Mouse (Mus musculus) embryonic facial prominence, embryonic 11.5 days (tissue): Measurements from ENCODE around the gene Rab4a. TPM values are rescaled to one million over a fixed set of nuclear protein-coding genes. Genes with fewer than 3 reads are reported as not detected.

Source experiments
- ATAC-seq: fragments of 200-750 bp; cut with Nextera tagmentation; replicated peaks from 2 replicates; pipeline ENCODE4 v1.8.0; 2017; ENCODE audit warnings: low read depth; ENCODE audit not compliant: insufficient number of reproducible peaks, low FRiP score, low TSS enrichment
- DNase-seq: peaks from one replicate; pipeline ENCODE4 v3.0.0-alpha.2; 2015; ENCODE audit warnings: low spot score
- H3K27ac ChIP-seq: fragments of 300-500 bp; sonication (generic); replicated peaks from 2 replicates; pipeline ENCODE4 v1.5.1; 2014; ENCODE audit warnings: mild to moderate bottlenecking, low read depth, low read length, control low read depth
- H3K27me3 ChIP-seq: fragments of 300-500 bp; sonication (generic); 2 replicates; pipeline ENCODE4 v1.6.1; 2014; ENCODE audit warnings: mild to moderate bottlenecking, low read length, moderate library complexity, mixed read lengths; ENCODE audit not compliant: control insufficient read depth, insufficient read depth
- H3K36me3 ChIP-seq: fragments of 300-500 bp; sonication (generic); replicated peaks from 2 replicates; pipeline ENCODE4 v1.6.1; 2014; ENCODE audit warnings: low read depth, mild to moderate bottlenecking, low read length, moderate library complexity, mixed read lengths; ENCODE audit not compliant: control insufficient read depth, insufficient read depth
- H3K4me1 ChIP-seq: fragments of 300-500 bp; sonication (generic); 2 replicates; pipeline ENCODE4 v1.6.1; 2014; ENCODE audit warnings: low read length, mixed read lengths; ENCODE audit not compliant: control insufficient read depth, insufficient read depth
- H3K4me2 ChIP-seq: fragments of 300-500 bp; sonication (generic); 2 replicates; pipeline ENCODE4 v1.6.1; 2014; ENCODE audit warnings: low read depth, mild to moderate bottlenecking, control low read depth, low read length, moderate library complexity
- H3K4me3 ChIP-seq: fragments of 300-500 bp; sonication (generic); 2 replicates; pipeline ENCODE4 v1.5.1; 2014; ENCODE audit warnings: low read depth, low read length, control low read depth
- H3K9ac ChIP-seq: fragments of 300-500 bp; sonication (generic); replicated peaks from 2 replicates; pipeline ENCODE4 v1.6.1; 2014; ENCODE audit warnings: mild to moderate bottlenecking, control low read depth, low read length
- H3K9me3 ChIP-seq: fragments of 300-500 bp; sonication (generic); replicated peaks from 2 replicates; pipeline ENCODE4 v1.6.1; 2016; ENCODE audit warnings: mild to moderate bottlenecking, low read length, inconsistent platforms, mixed read lengths; ENCODE audit not compliant: control insufficient read depth
- WGBS: fragments of 180-500 bp; shearing (Covaris S2); extraction: QIAGEN DNeasy Blood & Tissue Kit; methylation state at CpG from one replicate; pipeline ENCODE4 v1.1.7; 2014; 5-methylcytosine and 5-hydroxymethylcytosine counted together
- polyA plus RNA-seq: library from polyadenylated mRNA; unstranded; fragments of >200 nt; fragmentation: Nextera tagmentation; extraction: Ambion mirVana; gene quantifications from 2 replicates; pipeline ENCODE4 v1.2.1, GENCODE M21; 2014

Rab4a gene
- polyA plus RNA-seq, 1 experiment from 2014 or later, result 56.7 TPM

- Histone ChIP-seq H3K27ac (no peak overlapping the region), H3K4me3 (no peak overlapping the region), H3K4me2 (no peak overlapping the region), H3K27me3 (no peaks in the 10 kb centered on the region; the same call in 1 of the 2 replicates), H3K9ac (no peak overlapping the region), H3K36me3 (no peaks in the 10 kb centered on the region), H3K9me3 (no peaks in the 10 kb centered on the region), H3K4me1 (no peaks in the 10 kb centered on the region)
- DNase-seq (no peak), ATAC-seq (0 out of 2 replicates have a peak, but pooled peaks have one; percentile 32)
- 69% methylated on average over 8 of the region's 8 CpGs for WGBS
These were observed 24.5 kb upstream of the Rab4a start for GRCm38 (mm10) chr8:123781256-123781655.

- Histone ChIP-seq H3K9ac (no peak overlapping the region), H3K27ac (no peak overlapping the region)
- WGBS, result 12% methylated on average over 6 of the region's 6 CpGs
These were observed 22.1 kb upstream of the Rab4a start for GRCm38 (mm10) chr8:123783525-123784249.

GRCm38 (mm10) chr8:123786166-123786565 lies 19.6 kb upstream of the Rab4a start:
- no peak for ATAC-seq
- no peak overlapping the region for H3K4me2 ChIP-seq
- no peak overlapping the region for H3K9ac ChIP-seq
- H3K4me1 ChIP-seq, result no peaks in the 10 kb centered on the region
- WGBS, result 72% methylated on average over 6 of the region's 6 CpGs
- DNase-seq, result no peak
- no peaks in the 10 kb centered on the region; the same call in 1 of the 2 replicates for H3K27me3 ChIP-seq
- H3K27ac ChIP-seq, result no peak overlapping the region
- H3K36me3 ChIP-seq, result no peaks in the 10 kb centered on the region
- H3K4me3 ChIP-seq, result no peak overlapping the region
- H3K9me3 ChIP-seq, result no peaks in the 10 kb centered on the region

More at GRCm38 (mm10) chr8:123783525-123784249, 22.1 kb upstream of the Rab4a start:
- ATAC-seq (peak; percentile 80), DNase-seq (peak; percentile 91)
- H3K4me1 ChIP-seq, result no peaks in the 10 kb centered on the region
- H3K4me2 ChIP-seq, result no peak overlapping the region
- no peaks in the 10 kb centered on the region; the same call in 1 of the 2 replicates for H3K27me3 ChIP-seq
- no peaks in the 10 kb centered on the region for H3K36me3 ChIP-seq
- no peak overlapping the region for H3K4me3 ChIP-seq
- H3K9me3 ChIP-seq, result no peaks in the 10 kb centered on the region

- Histone ChIP-seq H3K27me3 (no peaks in the 10 kb centered on the region; the same call in 1 of the 2 replicates), H3K4me3 (no peak overlapping the region), H3K36me3 (no peaks in the 10 kb centered on the region), H3K9me3 (no peaks in the 10 kb centered on the region), H3K27ac (no peak overlapping the region), H3K9ac (no peak overlapping the region), H3K4me2 (no peak overlapping the region), H3K4me1 (no peaks in the 10 kb centered on the region)
- WGBS, result 73% methylated on average over 5 of the region's 6 CpGs
- no peak for DNase-seq
- no peak for ATAC-seq
These were observed 19.1 kb upstream of the Rab4a start for GRCm38 (mm10) chr8:123786644-123787043.

GRCm38 (mm10) chr8:123787254-123787897 lies 18.4 kb upstream of the Rab4a start:
- no peak overlapping the region for H3K27ac ChIP-seq
- no peaks in the 10 kb centered on the region; the same call in 1 of the 2 replicates for H3K27me3 ChIP-seq
- no peaks in the 10 kb centered on the region for H3K36me3 ChIP-seq
- no peaks in the 10 kb centered on the region for H3K4me1 ChIP-seq
- no peak overlapping the region for H3K4me2 ChIP-seq
- WGBS, result 54% methylated on average over 21 of the region's 21 CpGs
- H3K4me3 ChIP-seq, result no peak overlapping the region
- ATAC-seq, result no peak
- H3K9me3 ChIP-seq, result no peaks in the 10 kb centered on the region
- DNase-seq, result no peak
- H3K9ac ChIP-seq, result no peak overlapping the region

- WGBS, result 55% methylated on average over 14 of the region's 14 CpGs
- DNase-seq (no peak), ATAC-seq (no peak)
- no peak overlapping the region for H3K4me2 ChIP-seq
- no peaks in the 10 kb centered on the region for H3K9me3 ChIP-seq
- H3K9ac ChIP-seq, result no peak overlapping the region
- H3K4me1 ChIP-seq, result no peaks in the 10 kb centered on the region
- no peaks in the 10 kb centered on the region; the same call in 1 of the 2 replicates for H3K27me3 ChIP-seq
- no peak overlapping the region for H3K4me3 ChIP-seq
- no peaks in the 10 kb centered on the region for H3K36me3 ChIP-seq
- H3K27ac ChIP-seq, result no peak overlapping the region
These were observed 17.2 kb upstream of the Rab4a start for GRCm38 (mm10) chr8:123788416-123789170.

GRCm38 (mm10) chr8:123789461-123789860 lies 16.3 kb upstream of the Rab4a start:
- Histone ChIP-seq H3K4me2 (no peak overlapping the region), H3K4me1 (no peaks in the 10 kb centered on the region), H3K27me3 (no peaks in the 10 kb centered on the region; the same call in 1 of the 2 replicates), H3K9me3 (no peaks in the 10 kb centered on the region), H3K36me3 (no peaks in the 10 kb centered on the region), H3K4me3 (no peak overlapping the region), H3K27ac (no peak overlapping the region), H3K9ac (no peak overlapping the region)
- no peak for ATAC-seq
- no peak for DNase-seq
- 74% methylated on average over 9 of the region's 9 CpGs for WGBS
